Mouse (Mus musculus) kidney, adult 2 months (tissue): ENCODE results near the gene Armc12.

Source experiments
- CTCF ChIP-seq: fragments of 200-500 bp; conservative IDR thresholded peaks from 2 replicates; pipeline ENCODE4 v1.5.1; 2011; ENCODE audit warnings: low read depth, mild to moderate bottlenecking, control low read depth, low read length, moderate library complexity, mixed read lengths; ENCODE audit not compliant: insufficient read depth, insufficient read length
- POLR2A ChIP-seq: fragments of 200-500 bp; IDR thresholded peaks from one replicate; pipeline ENCODE4 v1.6.1; 2011; ENCODE audit warnings: low read depth, low read length, control low read depth

GRCm38 (mm10) chr17:28484704-28485445, 45.7 kb upstream of the Armc12 start:
- TF ChIP-seq POLR2A (no peak), CTCF (no peak)
